ENCODE assay signal across 8 mouse cellular contexts in the genomic region with DNA sequence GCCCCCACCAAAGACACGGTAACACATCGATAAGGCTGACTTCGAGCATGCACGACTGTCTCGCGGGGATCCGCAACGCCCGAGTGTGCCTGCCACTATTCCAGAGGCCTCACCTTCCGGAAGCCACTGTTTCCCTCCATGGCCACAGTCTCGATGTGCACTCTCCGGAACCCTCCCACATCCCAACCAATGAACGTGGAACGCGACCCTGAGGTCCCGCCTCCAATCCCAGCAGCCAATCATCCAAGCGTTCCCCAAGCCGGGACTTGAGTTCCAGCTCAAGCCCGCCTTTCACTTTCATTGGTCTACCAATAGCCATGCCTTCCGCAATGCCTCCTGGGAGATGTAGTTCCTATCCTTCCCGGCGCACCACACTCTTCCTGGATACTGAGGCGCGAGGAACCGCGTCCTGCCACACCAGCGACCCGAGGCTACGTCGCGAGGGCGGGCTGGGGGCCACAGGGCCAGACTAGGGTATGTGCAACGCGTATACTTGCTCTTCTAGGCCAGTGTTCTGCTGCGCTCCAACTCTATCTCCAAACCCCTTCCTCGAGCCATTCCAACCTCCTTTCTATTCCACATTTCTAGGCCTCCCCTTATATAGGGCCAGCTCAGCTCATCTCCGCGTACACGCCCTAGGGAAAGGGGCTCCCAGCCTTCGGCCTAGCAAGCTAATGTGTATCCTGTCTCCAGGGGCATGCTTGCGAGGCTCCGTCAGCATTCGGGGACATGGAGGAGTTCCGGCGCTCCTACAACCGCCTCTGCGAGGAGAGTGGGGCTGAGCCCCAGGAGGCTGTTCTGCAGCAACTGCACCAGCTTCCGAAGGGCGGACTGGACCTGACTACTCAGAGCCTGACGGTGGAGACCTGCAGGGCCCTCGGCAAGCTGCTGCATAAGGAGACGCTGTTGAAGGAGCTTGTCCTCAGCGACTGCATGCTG. TPM values are rescaled to one million over a fixed set of nuclear protein-coding genes. Genes with fewer than 3 reads are reported as not detected.
DNase-seq lines count a peak whose midpoint lies in the region; ATAC-seq lines count a peak whose summit lies in the region.

A gene (minus strand): TSS at position 159 of the 939 bp plus-strand sequence.
A gene (plus strand): TSS at position 346 of the 939 bp plus-strand sequence.

- peak; percentile 99 for DNase-seq in adipocyte (ENCODE audit: low spot score)
- DNase-seq in embryo, embryonic 10 days (ENCODE audit: low spot score) = peak; percentile 100
- peak; percentile 89 for DNase-seq in gastrocnemius, postnatal 10 days
- DNase-seq in induced T-regulatory cell, adult 2 months (ENCODE audit: low read depth) = peak; percentile 99
- DNase-seq in left cerebral cortex, adult 9 months (ENCODE audit: low spot score in 2 of 2) = peak; percentile 97 to 99
- peak; percentile 93 for DNase-seq in right cerebral cortex, postnatal 14 days
- DNase-seq in urinary bladder, postnatal 36 days (ENCODE audit: low spot score in 2 of 2) = peak; percentile 94 to 97

- ATAC-seq in megakaryocyte progenitor cell, adult 5-6 weeks (replicated peaks; ENCODE audit: poor library complexity) = peak; percentile 92

RNA-seq across cellular contexts. Expression of the first gene that starts in this region (rescaled TPM):
- total RNA-seq in gastrocnemius, postnatal 10 days (2021) = 10 to 100 TPM; 34.9 to 35.6 TPM
- 116 and 136 TPM in 2 replicates for total RNA-seq in megakaryocyte progenitor cell, adult 5-6 weeks (2015)
- 100 and 106 TPM in 2 replicates for total RNA-seq in megakaryocyte progenitor cell, adult 5-6 weeks (2017)

RNA-seq across cellular contexts. Expression of the second gene that starts in this region (rescaled TPM):
- 10 to 100 TPM in 1 of 2 experiments, 1 to 10 TPM in 1; 7.7 to 10.1 TPM for total RNA-seq in gastrocnemius, postnatal 10 days (2021)
- 10.6 and 11.0 TPM in 2 replicates for total RNA-seq in megakaryocyte progenitor cell, adult 5-6 weeks (2015)
- 37.6 and 42.3 TPM in 2 replicates for total RNA-seq in megakaryocyte progenitor cell, adult 5-6 weeks (2017)

Comparison
In these comparisons a context has a peak if more than half of its experiments do, and no peak if none do; other contexts are left out.
1. Peak in every context shown above with its lines: DNase-seq and ATAC-seq.